Mouse (Mus musculus) spleen, adult 2 months (tissue): Measurements from ENCODE around the gene Fam185a.

Source experiments
- CTCF ChIP-seq: fragments of 200-500 bp; IDR thresholded peaks from 2 replicates; pipeline ENCODE4 v1.5.1; 2011; ENCODE audit warnings: mild to moderate bottlenecking, inconsistent platforms; ENCODE audit not compliant: insufficient read depth, insufficient read length, insufficient replicate concordance; ENCODE audit errors: extremely low read depth
- POLR2A ChIP-seq: fragments of 200-500 bp; IDR thresholded peaks from 2 replicates; pipeline ENCODE4 v1.6.1; 2011; ENCODE audit warnings: low read depth, low read length, inconsistent platforms

GRCm38 (mm10) chr5:21498925-21499324 lies 74.2 kb downstream of the Fam185a start:
- TF ChIP-seq CTCF, result no peak
- no peak for TF ChIP-seq POLR2A
